Mouse (Mus musculus) T-helper 1 cell (primary cell): ENCODE data around the gene Gatm.

Experiments
- in situ Hi-C: fragments of 300-600 bp; cut with MboI, MseI; formaldehyde crosslinking; loops from one replicate; pipeline ENCODE4 v1.15.1; 2025; ENCODE audit warnings: high pct_unique_total_duplicates

Gene Gatm

GRCm38 (mm10) chr2:122558317-122558716 is 52.8 kb downstream of the Gatm start:
- in situ Hi-C loops = loop anchor here (5.0 kb wide), 1 partner anchor 176 kb away; no protein-coding TSS in a partner anchor
